Mouse (Mus musculus): ENCODE measurements around the gene Galnt6.

Galnt6 gene

GRCm38 (mm10) chr15:100655201-100655600 lies 74.0 kb downstream of the Galnt6 start:
- no peak for DNase-seq (ENCODE audit: low spot score)

- DNase-seq (ENCODE audit: low spot score) = no peak
Measured at GRCm38 (mm10) chr15:100654271-100654670, 74.9 kb downstream of the Galnt6 start.

DNA sequence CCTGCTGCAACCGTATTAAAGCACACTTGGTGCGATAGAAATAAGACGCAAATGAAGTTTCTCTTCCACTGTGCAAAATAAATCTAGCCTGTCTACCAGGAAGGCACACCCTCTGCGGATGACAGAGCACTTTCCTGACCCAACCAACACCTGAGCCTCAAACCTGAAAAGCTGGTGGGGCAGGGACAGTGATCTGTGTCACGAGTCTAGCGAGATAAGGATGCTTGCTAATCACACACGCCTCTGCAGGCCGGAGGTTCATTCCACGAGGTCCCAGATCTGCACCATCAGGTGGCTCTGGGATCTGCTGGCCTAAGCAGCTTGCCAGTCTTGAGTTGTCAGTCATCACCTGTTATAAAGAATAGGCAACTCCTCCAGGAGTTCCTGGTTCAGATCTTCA lies 77.6 kb downstream of the Galnt6 start:
- no peak for DNase-seq (ENCODE audit: low spot score)

DNA sequence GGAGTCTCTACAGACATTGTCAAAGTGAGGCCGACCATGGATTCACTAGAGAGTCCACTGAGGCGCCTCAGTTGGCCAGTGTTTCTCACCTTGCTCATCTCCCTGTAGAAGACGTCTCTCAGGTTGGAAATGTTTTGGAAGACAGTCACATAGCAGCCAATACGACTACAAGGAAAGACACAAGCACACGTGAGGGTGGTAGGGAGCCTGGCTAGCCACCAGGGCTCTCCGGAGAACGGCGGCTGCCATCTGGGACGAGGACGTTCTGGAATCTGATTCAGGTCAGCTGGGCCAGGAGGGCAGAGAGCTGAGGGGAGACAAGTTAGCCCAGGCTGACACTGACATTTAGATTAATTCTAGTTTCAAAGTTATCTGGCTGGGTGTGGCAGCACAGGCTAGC lies 79.1 kb downstream of the Galnt6 start:
- no peak for DNase-seq (ENCODE audit: low spot score)

- DNase-seq (ENCODE audit: low spot score) = no peak
Measured at GRCm38 (mm10) chr15:100646161-100646560, 83.0 kb downstream of the Galnt6 start.

- no peak for DNase-seq (ENCODE audit: low spot score)
Measured at GRCm38 (mm10) chr15:100642451-100642850, 86.7 kb downstream of the Galnt6 start.

Measured in adipocyte (in vitro differentiated cells).